Mouse (Mus musculus): ENCODE data around the gene Dvl2.

- no peak for TF ChIP-seq GATA1 (IDR thresholded peaks at IDR 0.05; ENCODE audit: borderline replicate concordance, low read length)
- TF ChIP-seq FLI1 (IDR thresholded peaks at IDR 0.05; ENCODE audit: low read length), result no peak
These were observed 47.0 kb upstream of the Dvl2 start for GRCm38 (mm10) chr11:69953267-69953915.
